Mouse (Mus musculus): ENCODE data around the gene Rps21. TPM values are rescaled to one million over a fixed set of nuclear protein-coding genes. Genes with fewer than 3 reads are reported as not detected.

Rps21 gene
- polyA plus RNA-seq, 1 experiment = 4,273 TPM

DNA sequence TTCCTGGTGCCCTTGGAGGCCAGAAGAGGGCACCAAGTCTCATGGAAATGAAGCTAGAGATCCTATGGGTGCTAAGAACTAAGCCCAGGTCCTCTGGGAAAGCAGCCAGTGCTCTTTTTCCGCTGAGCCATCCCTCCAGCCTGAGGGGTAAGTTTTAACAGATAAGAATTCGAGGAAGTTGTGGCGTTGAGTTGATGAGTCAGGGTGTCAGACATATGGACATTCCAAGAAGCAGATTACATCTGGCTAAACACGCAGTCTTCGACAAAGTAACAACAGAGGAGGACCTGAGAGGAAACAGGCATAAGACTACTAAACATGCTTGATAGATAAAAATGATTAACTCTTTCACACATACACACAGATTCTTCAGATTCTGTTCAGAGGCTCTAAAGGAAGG is 18.6 kb upstream of the Rps21 start:
- Histone ChIP-seq H3K4me1 (replicated peaks; ENCODE audit: control insufficient read depth, insufficient read depth, low read length) (no peaks in the 10 kb centered on the region; the same call in 1 of the 2 replicates), H3K27ac (ENCODE audit: control insufficient read depth, insufficient read depth, low read length) (no peak overlapping the region), H3K36me3 (ENCODE audit: control insufficient read depth, insufficient read depth, low read length) (no peaks in the 10 kb centered on the region), H3K27me3 (ENCODE audit: control insufficient read depth, insufficient read depth, low read length) (no peaks in the 10 kb centered on the region), H3K4me3 (ENCODE audit: control insufficient read depth, insufficient read depth, low read length) (no peak overlapping the region)
- no peak for DNase-seq
- 54% methylated on average over 5 of the region's 5 CpGs for WGBS
- no peak for TF ChIP-seq POLR2A (IDR thresholded peaks at IDR 0.05; ENCODE audit: control insufficient read depth, extremely low read depth, insufficient read depth, low read length, poor library complexity)
- TF ChIP-seq CTCF (IDR thresholded peaks at IDR 0.05; ENCODE audit: borderline replicate concordance, control insufficient read depth, extremely low read depth, insufficient read depth, low read length, poor library complexity) = no peak

DNA sequence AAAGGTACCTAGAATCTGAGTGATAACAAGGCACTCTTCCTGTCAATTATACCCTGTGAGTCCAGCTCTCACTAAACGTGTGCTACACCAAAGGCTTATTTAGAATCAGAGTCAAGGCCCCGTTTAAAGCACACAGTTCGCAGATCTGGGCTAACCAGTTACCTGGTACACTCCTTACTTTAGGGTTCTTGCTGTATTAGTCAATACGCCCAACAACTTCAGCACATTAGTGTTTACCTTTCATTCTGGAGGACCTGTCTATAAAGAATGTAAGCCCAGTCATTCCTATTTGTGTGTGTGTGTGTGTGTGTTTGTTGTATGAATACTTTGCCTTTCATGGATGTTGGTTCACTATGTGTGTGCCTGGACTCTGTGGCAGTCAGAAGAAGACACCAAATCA is 14.1 kb upstream of the Rps21 start:
- no peak for DNase-seq
- Histone ChIP-seq H3K27ac (ENCODE audit: control insufficient read depth, insufficient read depth, low read length) (no peak overlapping the region), H3K4me3 (ENCODE audit: control insufficient read depth, insufficient read depth, low read length) (no peak overlapping the region), H3K27me3 (ENCODE audit: control insufficient read depth, insufficient read depth, low read length) (no peaks in the 10 kb centered on the region), H3K36me3 (ENCODE audit: control insufficient read depth, insufficient read depth, low read length) (no peaks in the 10 kb centered on the region), H3K4me1 (replicated peaks; ENCODE audit: control insufficient read depth, insufficient read depth, low read length) (no peaks in the 10 kb centered on the region)
- WGBS = 93% methylated on average over 4 of the region's 4 CpGs
- TF ChIP-seq CTCF (IDR thresholded peaks at IDR 0.05; ENCODE audit: borderline replicate concordance, control insufficient read depth, extremely low read depth, insufficient read depth, low read length, poor library complexity) (no peak), POLR2A (IDR thresholded peaks at IDR 0.05; ENCODE audit: control insufficient read depth, extremely low read depth, insufficient read depth, low read length, poor library complexity) (no peak)

DNA sequence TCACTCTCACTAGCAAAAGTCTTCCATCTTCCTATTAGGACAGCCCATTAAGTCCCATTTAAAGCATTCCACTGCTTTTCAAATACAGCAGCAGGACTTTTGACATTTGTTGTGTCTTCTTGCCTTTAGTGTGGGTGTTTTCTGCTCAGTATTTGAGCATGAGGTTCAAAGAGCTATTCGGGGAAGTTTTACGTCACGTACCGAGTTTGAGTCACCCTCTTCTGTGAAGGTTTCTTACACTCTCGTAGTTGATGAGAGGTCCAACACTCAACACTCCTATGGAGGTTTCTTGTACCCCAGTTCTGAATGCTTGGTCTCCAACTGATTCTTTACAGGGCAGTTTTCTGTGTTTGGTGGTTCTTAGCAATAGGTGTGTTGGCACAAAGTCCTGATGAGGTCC is 9.3 kb upstream of the Rps21 start:
- Histone ChIP-seq H3K4me3 (ENCODE audit: control insufficient read depth, insufficient read depth, low read length) (no peak overlapping the region), H3K36me3 (ENCODE audit: control insufficient read depth, insufficient read depth, low read length) (no peaks in the 10 kb centered on the region), H3K27ac (ENCODE audit: control insufficient read depth, insufficient read depth, low read length) (no peak overlapping the region), H3K27me3 (ENCODE audit: control insufficient read depth, insufficient read depth, low read length) (no peaks in the 10 kb centered on the region), H3K4me1 (replicated peaks; ENCODE audit: control insufficient read depth, insufficient read depth, low read length) (no peaks in the 10 kb centered on the region)
- 94% methylated on average over 5 of the region's 5 CpGs for WGBS
- TF ChIP-seq CTCF (IDR thresholded peaks at IDR 0.05; ENCODE audit: borderline replicate concordance, control insufficient read depth, extremely low read depth, insufficient read depth, low read length, poor library complexity) (no peak), POLR2A (IDR thresholded peaks at IDR 0.05; ENCODE audit: control insufficient read depth, extremely low read depth, insufficient read depth, low read length, poor library complexity) (no peak)
- no peak for DNase-seq

DNA sequence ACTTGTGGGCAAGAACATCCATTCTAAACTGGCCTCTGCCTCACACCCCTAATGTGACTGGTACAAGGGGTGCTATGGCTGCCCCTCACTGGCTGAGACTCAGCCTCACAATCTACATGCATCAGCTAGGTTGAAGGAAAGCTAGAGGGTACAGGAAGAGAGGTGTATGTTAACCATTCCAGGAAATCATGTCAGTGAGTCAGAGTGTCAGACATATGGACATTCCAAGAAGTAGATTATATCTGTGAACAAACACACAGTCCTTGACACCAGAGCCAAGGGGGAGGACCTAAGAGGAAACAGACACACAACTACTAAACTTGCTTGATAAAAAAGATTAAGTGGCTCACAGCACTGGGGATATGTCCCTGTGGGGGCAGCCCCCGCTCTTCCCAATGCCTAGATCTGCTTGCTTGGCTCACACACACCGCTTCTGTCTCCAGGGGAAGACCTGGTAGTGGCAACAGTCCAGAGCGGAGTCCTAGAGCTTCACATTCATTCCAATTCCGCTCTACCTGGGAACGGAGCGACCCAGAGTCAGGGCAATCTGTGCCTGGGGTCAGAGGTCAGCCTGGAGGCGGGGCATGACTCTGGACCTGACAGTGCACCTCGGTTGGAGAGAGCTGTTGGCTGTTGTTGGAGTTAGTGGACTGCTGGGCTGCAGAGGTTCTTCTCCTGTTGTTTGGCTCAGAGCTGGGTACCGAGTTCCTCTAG is 8.1 kb upstream of the Rps21 start:
- TF ChIP-seq CTCF (IDR thresholded peaks at IDR 0.05; ENCODE audit: borderline replicate concordance, control insufficient read depth, extremely low read depth, insufficient read depth, low read length, poor library complexity) = no peak
- TF ChIP-seq POLR2A (IDR thresholded peaks at IDR 0.05; ENCODE audit: control insufficient read depth, extremely low read depth, insufficient read depth, low read length, poor library complexity) = no peak
- Histone ChIP-seq H3K27ac (ENCODE audit: control insufficient read depth, insufficient read depth, low read length) (no peak overlapping the region), H3K36me3 (ENCODE audit: control insufficient read depth, insufficient read depth, low read length) (no peaks in the 10 kb centered on the region), H3K27me3 (ENCODE audit: control insufficient read depth, insufficient read depth, low read length) (no peaks in the 10 kb centered on the region), H3K4me3 (ENCODE audit: control insufficient read depth, insufficient read depth, low read length) (no peak overlapping the region), H3K4me1 (replicated peaks; ENCODE audit: control insufficient read depth, insufficient read depth, low read length) (no peaks in the 10 kb centered on the region)
- DNase-seq = no peak
- 92% methylated on average over 9 of the region's 9 CpGs for WGBS

DNA sequence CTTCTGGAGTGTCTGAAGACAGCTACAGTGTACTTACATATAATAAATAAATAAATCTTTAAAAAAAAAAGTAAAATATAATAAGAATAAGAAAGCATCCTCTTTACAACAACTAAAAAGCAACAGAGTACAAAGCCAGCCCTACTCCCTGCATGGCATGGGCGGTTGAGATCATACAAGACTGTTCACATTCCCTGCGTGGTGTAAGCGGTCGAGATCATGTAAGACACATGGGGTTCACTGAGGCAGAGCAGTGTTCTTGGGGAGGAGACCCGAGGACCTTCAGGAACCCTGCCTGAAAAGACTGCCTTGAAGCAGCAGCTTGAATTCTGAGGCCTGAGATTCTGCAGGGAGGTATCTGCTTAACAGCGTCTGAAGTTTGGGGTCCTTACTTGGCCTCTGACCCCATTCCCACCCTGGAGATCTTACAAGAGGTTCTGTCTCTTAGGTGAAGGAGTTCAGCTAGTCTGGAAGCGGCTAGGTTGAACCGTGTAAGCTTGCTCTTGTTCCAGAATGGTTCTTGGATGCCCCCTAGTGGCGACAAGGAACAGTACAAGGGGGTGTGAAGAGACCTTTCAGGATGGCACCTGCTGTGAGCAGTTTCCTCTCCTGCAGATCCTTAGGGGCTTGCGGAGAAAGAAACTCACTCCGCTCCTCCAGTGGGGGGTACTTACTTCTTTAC is 6.1 kb upstream of the Rps21 start:
- no peak for TF ChIP-seq CTCF (IDR thresholded peaks at IDR 0.05; ENCODE audit: borderline replicate concordance, control insufficient read depth, extremely low read depth, insufficient read depth, low read length, poor library complexity)
- no peak for TF ChIP-seq POLR2A (IDR thresholded peaks at IDR 0.05; ENCODE audit: control insufficient read depth, extremely low read depth, insufficient read depth, low read length, poor library complexity)
- Histone ChIP-seq H3K27me3 (ENCODE audit: control insufficient read depth, insufficient read depth, low read length) (no peaks in the 10 kb centered on the region), H3K4me1 (replicated peaks; ENCODE audit: control insufficient read depth, insufficient read depth, low read length) (peaks cover 1% of the 10 kb centered on the region), H3K27ac (ENCODE audit: control insufficient read depth, insufficient read depth, low read length) (no peak overlapping the region), H3K36me3 (ENCODE audit: control insufficient read depth, insufficient read depth, low read length) (no peaks in the 10 kb centered on the region), H3K4me3 (ENCODE audit: control insufficient read depth, insufficient read depth, low read length) (no peak overlapping the region)
- WGBS = 35% methylated on average over 11 of the region's 11 CpGs
- peak; percentile 82 for DNase-seq

DNA sequence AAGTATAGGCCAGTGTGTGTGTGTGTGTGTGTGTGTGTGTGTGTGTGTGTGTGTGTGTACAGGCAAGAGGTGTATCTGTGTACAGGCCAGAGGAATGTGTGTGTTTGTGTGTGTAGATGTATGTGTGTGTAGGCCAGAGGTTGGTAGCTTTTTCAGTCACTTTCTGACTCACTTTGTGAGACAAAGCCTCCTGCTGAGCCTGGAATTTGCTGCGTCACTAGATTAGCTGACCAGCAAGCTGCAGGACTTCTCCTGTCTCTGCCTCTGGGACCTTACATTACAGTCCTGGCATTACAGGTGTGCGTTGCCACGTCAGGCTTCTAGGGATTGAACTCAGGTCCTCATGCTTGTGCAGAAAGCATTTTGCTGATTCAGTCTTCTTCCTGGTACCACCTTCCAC is 5.3 kb upstream of the Rps21 start:
- no peak overlapping the region for H3K4me3 ChIP-seq (ENCODE audit: control insufficient read depth, insufficient read depth, low read length)
- H3K27me3 ChIP-seq (ENCODE audit: control insufficient read depth, insufficient read depth, low read length) = no peaks in the 10 kb centered on the region
- peaks cover 7% of the 10 kb centered on the region for H3K4me1 ChIP-seq (replicated peaks; ENCODE audit: control insufficient read depth, insufficient read depth, low read length)
- DNase-seq = no peak
- WGBS = 89% methylated on average over 3 of the region's 3 CpGs
- no peaks in the 10 kb centered on the region for H3K36me3 ChIP-seq (ENCODE audit: control insufficient read depth, insufficient read depth, low read length)
- H3K27ac ChIP-seq (ENCODE audit: control insufficient read depth, insufficient read depth, low read length) = no peak overlapping the region
- TF ChIP-seq CTCF (IDR thresholded peaks at IDR 0.05; ENCODE audit: borderline replicate concordance, control insufficient read depth, extremely low read depth, insufficient read depth, low read length, poor library complexity) = no peak
- no peak for TF ChIP-seq POLR2A (IDR thresholded peaks at IDR 0.05; ENCODE audit: control insufficient read depth, extremely low read depth, insufficient read depth, low read length, poor library complexity)
